Mouse (Mus musculus) small intestine, adult 2 months (tissue): Measurements from ENCODE around the gene Bace2.

Experiments
- CTCF ChIP-seq: fragments of 200-500 bp; IDR thresholded peaks from 2 replicates; pipeline ENCODE4 v1.5.1; 2012; ENCODE audit warnings: low read depth, mild to moderate bottlenecking, control low read depth, inconsistent platforms, low read length, moderate library complexity, mixed read lengths; ENCODE audit not compliant: insufficient replicate concordance, insufficient read length; ENCODE audit errors: extremely low read depth
- POLR2A ChIP-seq: fragments of 200-500 bp; IDR thresholded peaks from 2 replicates; pipeline ENCODE4 v1.6.1; 2012; ENCODE audit warnings: low read depth, mild to moderate bottlenecking, control low read depth, inconsistent platforms, low read length, moderate library complexity

- TF ChIP-seq CTCF: no peak
- no peak for TF ChIP-seq POLR2A
Measured at GRCm38 (mm10) chr16:97478655-97479054, 122.1 kb downstream of the Bace2 start.
